Mouse (Mus musculus): ENCODE data around the gene Gpr180.

Gene Gpr180

DNA sequence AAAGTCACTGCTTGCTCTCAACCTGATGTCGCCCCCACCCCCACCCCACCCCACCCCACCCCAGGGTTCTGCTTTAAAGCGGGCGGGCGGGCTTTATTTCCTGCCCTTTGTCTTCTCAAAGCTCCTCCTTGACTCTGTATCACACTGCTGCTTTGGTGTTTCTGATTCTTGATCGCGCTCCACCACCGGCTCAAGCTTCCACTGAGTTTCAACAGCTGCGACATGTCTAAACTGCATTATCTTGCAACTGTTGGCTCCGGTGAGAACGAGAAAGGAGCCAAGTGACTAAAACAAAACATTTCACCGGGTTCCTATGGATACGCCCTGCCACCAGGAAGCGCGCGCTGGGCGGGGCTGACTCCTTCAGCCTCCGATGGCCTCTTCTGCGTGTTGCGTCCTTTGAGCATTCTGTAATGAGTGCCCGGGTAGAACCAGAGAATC, 43.2 kb downstream of the Gpr180 start:
- Histone ChIP-seq H3K4me1 (replicated peaks; ENCODE audit: low read depth, low read length) (peaks cover 30% of the 10 kb centered on the region), H3K4me3 (replicated peaks; ENCODE audit: low read length) (peak overlapping the region; percentile 70), H3K27me3 (ENCODE audit: insufficient read depth, low read length) (no peaks in the 10 kb centered on the region), H3K9me3 (ENCODE audit: low read length) (peaks cover 6% of the 10 kb centered on the region), H3K36me3 (ENCODE audit: insufficient read depth, low read length) (no peaks in the 10 kb centered on the region)
- no peak for TF ChIP-seq NANOG (IDR thresholded peaks at IDR 0.05; ENCODE audit: borderline replicate concordance, low read length)
- no peak for TF ChIP-seq POU5F1 (IDR thresholded peaks at IDR 0.05; ENCODE audit: borderline replicate concordance, low read length)
- TF ChIP-seq CTCF (conservative IDR thresholded peaks at IDR 0.05; ENCODE audit: low read length) = no peak

GRCm38 (mm10) chr14:118180711-118181177, 43.8 kb downstream of the Gpr180 start:
- Histone ChIP-seq H3K27me3 (ENCODE audit: insufficient read depth, low read length) (no peaks in the 10 kb centered on the region), H3K4me3 (replicated peaks; ENCODE audit: low read length) (peak overlapping the region; percentile 70), H3K9me3 (ENCODE audit: low read length) (peaks cover 6% of the 10 kb centered on the region), H3K4me1 (replicated peaks; ENCODE audit: low read depth, low read length) (peaks cover 26% of the 10 kb centered on the region), H3K36me3 (ENCODE audit: insufficient read depth, low read length) (no peaks in the 10 kb centered on the region)
- TF ChIP-seq NANOG (IDR thresholded peaks at IDR 0.05; ENCODE audit: borderline replicate concordance, low read length) = no peak
- TF ChIP-seq CTCF (conservative IDR thresholded peaks at IDR 0.05; ENCODE audit: low read length) = no peak
- no peak for TF ChIP-seq POU5F1 (IDR thresholded peaks at IDR 0.05; ENCODE audit: borderline replicate concordance, low read length)

DNA sequence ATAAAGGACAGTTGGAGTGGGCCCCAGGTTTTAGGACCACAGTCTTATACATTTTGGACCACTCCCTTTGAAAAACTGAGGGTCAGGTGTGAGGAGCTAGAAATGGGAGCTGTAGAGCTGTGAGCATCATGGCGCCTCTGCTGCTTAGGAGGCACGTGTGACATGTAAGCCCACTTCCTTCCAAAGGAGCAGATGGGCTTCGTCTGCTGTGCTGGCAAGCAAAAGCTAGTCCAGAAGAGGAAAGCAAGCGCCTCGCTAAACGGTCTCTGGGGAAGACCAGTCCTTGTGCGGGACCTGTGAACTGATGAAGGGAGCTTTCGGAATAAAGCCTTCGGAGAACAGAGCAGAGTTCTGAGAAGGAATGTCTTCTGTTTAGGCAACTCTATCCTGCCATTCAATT, 54.5 kb downstream of the Gpr180 start:
- no peaks in the 10 kb centered on the region for H3K9me3 ChIP-seq (ENCODE audit: low read length)
- peaks cover 3% of the 10 kb centered on the region; the same call in 1 of the 2 replicates for H3K4me1 ChIP-seq (replicated peaks; ENCODE audit: low read depth, low read length)
- TF ChIP-seq POU5F1 (IDR thresholded peaks at IDR 0.05; ENCODE audit: borderline replicate concordance, low read length) (no peak), CTCF (conservative IDR thresholded peaks at IDR 0.05; ENCODE audit: low read length) (no peak), NANOG (IDR thresholded peaks at IDR 0.05; ENCODE audit: borderline replicate concordance, low read length) (no peak)
- H3K36me3 ChIP-seq (ENCODE audit: insufficient read depth, low read length) = no peaks in the 10 kb centered on the region
- no peak overlapping the region for H3K4me3 ChIP-seq (replicated peaks; ENCODE audit: low read length)
- H3K27me3 ChIP-seq (ENCODE audit: insufficient read depth, low read length) = peaks cover 21% of the 10 kb centered on the region

DNA sequence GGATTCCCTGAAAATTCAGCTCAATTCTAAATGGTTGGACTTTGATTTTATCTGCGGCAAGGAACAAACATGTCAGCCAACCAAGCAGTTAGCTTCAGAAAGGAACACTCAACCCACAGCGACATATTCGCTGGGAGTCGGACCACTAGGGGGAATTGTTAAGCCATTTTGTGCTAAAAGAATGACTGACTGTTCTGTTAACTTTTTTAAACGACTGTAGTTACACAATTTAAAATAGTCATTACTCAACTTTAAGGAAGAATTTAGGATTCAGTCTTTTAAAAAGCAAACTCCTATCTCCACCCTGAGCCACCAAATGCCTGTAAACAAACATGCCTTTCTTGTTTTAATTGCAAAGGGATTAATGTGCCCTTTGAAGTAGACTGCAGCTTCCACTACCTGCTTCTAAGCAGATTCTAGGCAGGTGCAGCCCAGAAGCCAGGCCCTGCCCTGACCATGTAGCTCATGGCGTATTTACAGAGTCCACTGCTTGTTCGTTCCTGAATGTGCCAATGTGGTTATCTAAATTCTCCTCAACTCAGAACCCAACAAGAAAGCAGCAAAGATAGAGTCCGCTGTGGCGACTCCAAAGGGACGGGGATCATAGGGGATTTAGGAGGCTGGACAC, 56.2 kb downstream of the Gpr180 start:
- H3K27me3 ChIP-seq (ENCODE audit: insufficient read depth, low read length) = peaks cover 21% of the 10 kb centered on the region
- H3K4me3 ChIP-seq (replicated peaks; ENCODE audit: low read length) = no peak overlapping the region
- no peaks in the 10 kb centered on the region for H3K36me3 ChIP-seq (ENCODE audit: insufficient read depth, low read length)
- peaks cover 3% of the 10 kb centered on the region; the same call in 1 of the 2 replicates for H3K9me3 ChIP-seq (ENCODE audit: low read length)
- H3K4me1 ChIP-seq (replicated peaks; ENCODE audit: low read depth, low read length) = peaks cover 3% of the 10 kb centered on the region; the same call in 1 of the 2 replicates
- TF ChIP-seq NANOG (IDR thresholded peaks at IDR 0.05; ENCODE audit: borderline replicate concordance, low read length) (no peak), CTCF (conservative IDR thresholded peaks at IDR 0.05; ENCODE audit: low read length) (no peak), POU5F1 (IDR thresholded peaks at IDR 0.05; ENCODE audit: borderline replicate concordance, low read length) (no peak)

DNA sequence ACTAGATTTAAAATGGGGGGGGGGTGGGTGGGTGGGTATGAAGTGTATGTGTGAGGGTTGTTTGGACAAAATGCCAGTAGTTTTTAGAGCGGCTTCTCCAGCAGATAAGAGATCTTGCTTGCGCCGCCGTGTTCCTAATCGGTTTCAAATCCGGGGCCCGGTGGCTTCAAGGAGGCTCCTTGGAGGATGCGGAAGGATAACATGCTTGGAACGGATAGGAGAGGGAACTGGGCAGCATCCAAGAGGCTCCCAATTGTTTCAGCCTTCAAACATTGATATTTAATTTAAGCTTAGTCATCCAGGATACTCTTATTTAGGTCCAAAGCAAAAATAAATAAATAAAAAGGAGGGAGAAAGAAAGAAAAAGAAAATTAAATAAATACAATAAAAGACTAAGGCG, 56.7 kb downstream of the Gpr180 start:
- Histone ChIP-seq H3K9me3 (ENCODE audit: low read length) (peaks cover 5% of the 10 kb centered on the region; the same call in 1 of the 2 replicates), H3K4me1 (replicated peaks; ENCODE audit: low read depth, low read length) (peaks cover 3% of the 10 kb centered on the region; the same call in 1 of the 2 replicates)

GRCm38 (mm10) chr14:118194219-118194914, 57.4 kb downstream of the Gpr180 start:
- Histone ChIP-seq H3K27me3 (ENCODE audit: insufficient read depth, low read length) (peaks cover 21% of the 10 kb centered on the region), H3K4me3 (replicated peaks; ENCODE audit: low read length) (no peak overlapping the region), H3K9me3 (ENCODE audit: low read length) (peaks cover 7% of the 10 kb centered on the region), H3K36me3 (ENCODE audit: insufficient read depth, low read length) (no peaks in the 10 kb centered on the region), H3K4me1 (replicated peaks; ENCODE audit: low read depth, low read length) (peaks cover 3% of the 10 kb centered on the region; the same call in 1 of the 2 replicates)
- TF ChIP-seq CTCF (conservative IDR thresholded peaks at IDR 0.05; ENCODE audit: low read length) (no peak), NANOG (IDR thresholded peaks at IDR 0.05; ENCODE audit: borderline replicate concordance, low read length) (no peak), POU5F1 (IDR thresholded peaks at IDR 0.05; ENCODE audit: borderline replicate concordance, low read length) (no peak)

More for the DNA sequence above, 56.7 kb downstream of the Gpr180 start:
- H3K27me3 ChIP-seq (ENCODE audit: insufficient read depth, low read length) = peaks cover 21% of the 10 kb centered on the region
- no peaks in the 10 kb centered on the region for H3K36me3 ChIP-seq (ENCODE audit: insufficient read depth, low read length)
- no peak overlapping the region for H3K4me3 ChIP-seq (replicated peaks; ENCODE audit: low read length)
- no peak for TF ChIP-seq CTCF (conservative IDR thresholded peaks at IDR 0.05; ENCODE audit: low read length)
- TF ChIP-seq NANOG (IDR thresholded peaks at IDR 0.05; ENCODE audit: borderline replicate concordance, low read length) = no peak
- no peak for TF ChIP-seq POU5F1 (IDR thresholded peaks at IDR 0.05; ENCODE audit: borderline replicate concordance, low read length)

- Histone ChIP-seq H3K27me3 (ENCODE audit: insufficient read depth, low read length) (peaks cover 13% of the 10 kb centered on the region), H3K9me3 (ENCODE audit: low read length) (peaks cover 13% of the 10 kb centered on the region), H3K4me3 (replicated peaks; ENCODE audit: low read length) (no peak overlapping the region), H3K36me3 (ENCODE audit: insufficient read depth, low read length) (no peaks in the 10 kb centered on the region), H3K4me1 (replicated peaks; ENCODE audit: low read depth, low read length) (peaks cover 9% of the 10 kb centered on the region)
- TF ChIP-seq POU5F1 (IDR thresholded peaks at IDR 0.05; ENCODE audit: borderline replicate concordance, low read length) = no peak
- no peak for TF ChIP-seq NANOG (IDR thresholded peaks at IDR 0.05; ENCODE audit: borderline replicate concordance, low read length)
- no peak for TF ChIP-seq CTCF (conservative IDR thresholded peaks at IDR 0.05; ENCODE audit: low read length)
Observed at GRCm38 (mm10) chr14:118197063-118197462, 60.1 kb downstream of the Gpr180 start.

DNA sequence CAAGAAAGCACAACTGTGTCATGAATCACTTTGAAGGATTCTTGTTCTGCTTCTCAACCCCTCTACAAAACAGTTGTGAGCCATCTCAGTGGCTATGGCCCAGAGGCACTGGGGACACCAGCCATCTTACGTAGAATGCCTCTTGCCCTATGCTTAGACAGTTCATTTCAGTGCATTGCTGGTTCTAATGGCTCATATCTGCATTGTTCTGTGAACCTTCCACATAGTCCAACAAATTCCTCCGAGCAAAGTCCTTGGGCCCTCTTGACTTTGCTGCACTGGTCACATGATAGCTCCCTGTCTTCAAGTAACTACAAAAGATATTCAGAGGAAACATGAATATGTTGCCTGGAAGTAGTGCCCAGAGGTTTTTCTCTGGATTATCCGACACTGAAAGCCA, 63.8 kb downstream of the Gpr180 start:
- peaks cover 13% of the 10 kb centered on the region for H3K9me3 ChIP-seq (ENCODE audit: low read length)
- H3K27me3 ChIP-seq (ENCODE audit: insufficient read depth, low read length) = 0 out of 2 replicates have a peak, but pooled peaks cover under 1% of the 10 kb centered on the region
- H3K4me1 ChIP-seq (replicated peaks; ENCODE audit: low read depth, low read length) = peaks cover 12% of the 10 kb centered on the region
- H3K36me3 ChIP-seq (ENCODE audit: insufficient read depth, low read length) = no peaks in the 10 kb centered on the region
- H3K4me3 ChIP-seq (replicated peaks; ENCODE audit: low read length) = no peak overlapping the region
- no peak for TF ChIP-seq POU5F1 (IDR thresholded peaks at IDR 0.05; ENCODE audit: borderline replicate concordance, low read length)
- TF ChIP-seq CTCF (conservative IDR thresholded peaks at IDR 0.05; ENCODE audit: low read length) = no peak
- no peak for TF ChIP-seq NANOG (IDR thresholded peaks at IDR 0.05; ENCODE audit: borderline replicate concordance, low read length)

All from E14TG2a.4 (cell line).